Mouse (Mus musculus) c-Kit-positive CD71-positive TER-119-negative erythroid progenitor cells, embryonic 14.5 days (primary cell): ENCODE results near the gene Fbxw11.

ENCODE experiments used
- DNase-seq: peaks from one replicate; pipeline ENCODE4 v3.0.0-alpha.2; 2013; ENCODE audit warnings: low read depth

Gene Fbxw11

DNA sequence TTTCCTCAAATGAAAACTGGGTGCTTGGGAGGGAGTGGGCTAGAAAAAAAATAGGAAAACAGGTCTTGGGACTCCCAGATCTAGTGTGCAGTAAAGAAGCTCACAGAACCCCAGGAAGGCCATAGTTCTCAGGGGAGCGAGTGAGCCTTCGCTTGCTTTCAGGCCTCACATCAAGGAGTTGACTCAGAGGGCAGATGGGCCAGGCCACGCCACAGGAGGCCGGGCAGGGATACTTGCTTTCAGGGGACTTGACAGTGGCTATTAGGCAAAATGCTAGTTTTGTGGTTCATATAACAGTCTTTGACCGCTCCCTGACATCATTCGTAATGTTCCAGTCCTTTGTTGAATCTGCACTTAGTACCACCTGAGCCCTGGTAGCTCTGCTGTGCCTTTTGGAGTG is 18.6 kb upstream of the Fbxw11 start:
- DNase-seq = no peak

- DNase-seq = no peak
Measured at GRCm38 (mm10) chr11:32625677-32626076, 16.8 kb upstream of the Fbxw11 start.

- no peak for DNase-seq
Measured at GRCm38 (mm10) chr11:32626079-32626478, 16.4 kb upstream of the Fbxw11 start.

GRCm38 (mm10) chr11:32627900-32628299 is 14.6 kb upstream of the Fbxw11 start:
- DNase-seq = no peak

DNA sequence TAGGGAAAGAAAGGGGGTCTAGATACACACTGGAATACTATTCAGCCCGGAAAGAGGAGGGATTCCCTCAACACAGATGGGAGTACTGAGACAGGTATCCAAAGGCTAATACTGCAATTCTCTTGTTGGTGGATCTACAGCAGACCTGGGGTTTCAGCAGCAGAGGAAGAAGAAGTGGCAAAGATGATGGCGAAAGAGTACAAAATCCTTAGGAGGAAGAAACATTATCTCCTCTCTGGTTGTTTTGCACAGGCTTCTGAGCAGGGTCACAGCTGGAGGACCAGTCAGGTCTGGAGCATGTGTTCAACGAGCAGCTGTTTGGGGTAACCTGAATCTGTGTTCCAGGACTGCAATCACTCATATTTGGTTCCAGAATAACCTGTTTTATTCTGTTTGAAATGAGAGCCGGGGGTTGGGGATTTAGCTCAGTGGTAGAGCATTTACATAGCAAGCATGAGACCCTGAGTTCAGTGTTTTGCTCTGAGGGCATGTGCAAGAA is 12.8 kb upstream of the Fbxw11 start:
- DNase-seq = no peak

DNA sequence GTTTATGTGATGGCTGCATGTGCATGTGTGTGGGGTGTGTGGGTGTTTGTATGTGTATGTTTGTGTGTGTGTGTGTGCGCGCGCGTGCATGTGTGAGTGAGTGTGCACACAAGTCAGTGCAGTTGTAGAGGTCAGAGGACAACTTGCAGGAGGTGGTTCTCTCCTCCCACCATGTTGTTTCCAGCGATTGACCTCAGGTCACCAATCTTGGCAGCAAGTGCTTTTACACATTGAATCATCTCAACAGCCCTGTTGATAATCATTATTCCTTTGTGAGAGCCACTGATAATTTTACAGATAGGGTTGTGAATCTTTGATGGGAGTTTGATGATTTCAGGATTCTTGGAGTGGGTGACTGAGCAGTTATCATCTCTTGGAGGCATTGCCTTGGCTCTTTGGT is 9.9 kb upstream of the Fbxw11 start:
- no peak for DNase-seq

- no peak for DNase-seq
Measured at GRCm38 (mm10) chr11:32633542-32633941, 9.0 kb upstream of the Fbxw11 start.

DNA sequence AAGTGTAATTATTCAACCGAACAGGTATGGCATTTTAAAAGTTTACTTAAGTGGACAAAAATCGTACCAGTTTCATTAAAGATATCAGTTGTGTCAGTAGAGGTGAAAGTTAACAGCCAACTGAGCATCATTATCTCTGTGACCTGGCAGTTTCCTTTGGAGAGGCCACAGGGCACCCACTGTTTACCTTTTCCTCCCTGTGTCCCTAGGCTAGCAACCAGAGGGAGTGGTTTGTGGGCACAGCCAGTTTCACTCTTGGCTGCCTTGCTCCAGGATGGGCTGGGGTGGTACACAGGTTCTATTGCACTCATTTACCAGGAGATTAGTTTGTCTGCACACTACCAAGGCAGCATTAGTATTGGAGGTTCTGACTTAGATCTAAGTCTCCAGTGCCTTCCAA is 8.4 kb upstream of the Fbxw11 start:
- DNase-seq = no peak

DNA sequence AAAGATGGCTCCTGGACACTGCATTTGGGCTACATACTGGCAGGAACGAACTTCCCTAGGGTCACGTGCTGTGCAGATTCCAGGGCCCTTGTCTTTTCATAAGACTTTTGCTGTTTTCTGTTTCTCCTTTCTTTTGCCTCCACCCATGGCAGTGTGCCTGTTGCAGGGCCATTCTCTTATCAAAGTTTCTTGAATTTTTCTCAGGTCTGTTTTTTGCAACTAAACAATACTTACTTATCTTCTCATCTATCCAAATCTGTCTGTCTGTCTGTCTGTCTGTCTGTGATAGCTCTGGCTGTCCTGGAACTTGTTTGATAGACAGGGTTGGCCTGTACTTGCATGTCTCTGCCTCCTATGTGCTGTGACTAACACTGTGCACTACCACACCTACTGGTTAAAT is 7.7 kb upstream of the Fbxw11 start:
- no peak for DNase-seq

DNA sequence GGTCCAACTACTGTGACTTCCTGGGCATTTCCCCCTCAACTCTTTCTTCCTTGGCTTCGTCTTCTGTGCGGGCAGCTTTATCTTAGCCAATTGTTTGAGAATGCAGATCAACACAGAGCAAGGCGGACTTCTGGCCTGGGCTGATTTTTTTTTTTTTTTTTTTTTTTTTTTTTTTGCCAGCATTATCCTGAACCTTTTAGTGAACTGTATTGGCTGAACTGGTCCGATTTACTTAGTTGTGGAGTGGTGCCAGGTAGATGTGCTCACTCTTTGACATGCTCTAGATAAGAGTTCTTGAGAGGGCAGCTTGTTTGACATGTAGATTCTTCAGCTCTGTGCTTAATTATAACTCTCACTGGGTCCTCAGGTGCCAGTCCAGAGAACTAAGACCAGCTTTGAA is 6.2 kb upstream of the Fbxw11 start:
- no peak for DNase-seq

DNA sequence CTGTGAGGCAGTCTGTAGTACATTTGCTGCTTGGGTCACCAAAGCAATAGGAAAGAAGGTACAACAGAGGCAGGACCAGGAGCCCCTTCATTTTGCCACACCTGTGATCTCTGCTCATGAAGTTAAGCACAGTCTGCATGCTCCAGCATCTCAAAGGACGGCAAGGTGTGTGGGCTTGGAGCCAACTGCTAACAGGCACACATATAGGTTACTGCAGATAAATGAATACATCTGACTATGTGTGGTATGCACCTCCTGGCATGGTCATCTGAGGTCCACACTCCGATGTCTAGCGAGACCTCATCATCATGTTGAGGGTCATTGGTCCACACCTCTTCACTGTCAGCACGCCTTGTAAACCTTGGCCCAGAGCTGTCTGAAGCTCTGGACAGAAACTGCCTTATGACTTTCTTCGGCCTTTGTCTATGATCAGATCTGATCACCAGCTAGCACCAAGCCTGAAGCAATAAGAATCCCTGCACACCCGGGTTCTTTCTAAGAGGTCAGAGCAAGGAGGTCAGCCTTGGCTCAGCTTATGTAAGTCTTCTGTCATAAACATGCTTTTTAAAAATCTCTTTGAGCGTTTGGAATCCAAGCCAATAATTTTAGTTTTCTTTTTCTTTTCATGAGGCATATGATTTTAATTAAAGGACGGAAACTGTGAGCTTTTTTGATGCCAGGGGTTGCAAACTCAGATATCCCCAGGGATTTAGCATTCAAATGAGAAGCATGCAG is 3.8 kb upstream of the Fbxw11 start:
- DNase-seq = no peak

DNA sequence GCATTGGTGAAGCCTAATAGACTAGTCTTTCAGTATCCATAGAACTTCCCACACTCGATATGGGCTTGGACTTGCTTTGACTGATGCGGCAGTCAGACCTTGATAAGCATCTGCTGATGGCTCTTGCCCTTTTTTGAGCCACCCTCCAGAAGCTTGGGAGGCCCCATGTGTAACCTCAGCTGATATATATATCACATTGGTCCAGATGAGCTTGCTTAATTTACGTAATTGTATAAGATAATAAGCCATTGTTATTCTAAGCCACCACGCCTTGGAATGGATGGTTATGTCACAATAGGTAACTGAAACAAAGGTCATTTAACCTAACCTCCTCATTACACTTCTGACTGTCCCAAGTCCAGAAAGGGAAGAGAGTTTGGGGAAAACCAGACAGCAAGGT is 1.9 kb upstream of the Fbxw11 start:
- DNase-seq = no peak

- no peak for DNase-seq
Measured at GRCm38 (mm10) chr11:32642899-32643886, 669 bp downstream of the Fbxw11 start.

DNA sequence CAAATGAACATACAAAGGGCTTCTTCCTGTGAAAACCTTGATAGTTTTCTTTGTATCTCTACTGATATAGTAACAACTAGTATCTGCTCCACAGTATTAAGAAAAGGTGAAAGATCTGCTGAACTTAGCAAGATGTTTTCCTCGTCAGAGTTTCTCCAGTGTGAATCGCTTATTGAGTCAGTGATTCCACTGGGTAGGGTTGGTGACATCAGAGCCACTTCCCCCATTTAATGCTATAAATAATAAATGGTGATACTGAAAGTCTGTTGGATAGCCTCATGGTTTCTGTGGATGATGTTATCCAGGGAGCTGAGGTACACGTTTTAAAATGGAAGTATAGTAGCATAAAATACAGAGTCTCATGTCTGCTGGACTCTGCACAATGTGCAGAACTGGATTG is 1.5 kb downstream of the Fbxw11 start:
- DNase-seq = no peak

GRCm38 (mm10) chr11:32647265-32647664 is 4.7 kb downstream of the Fbxw11 start:
- no peak for DNase-seq

DNA sequence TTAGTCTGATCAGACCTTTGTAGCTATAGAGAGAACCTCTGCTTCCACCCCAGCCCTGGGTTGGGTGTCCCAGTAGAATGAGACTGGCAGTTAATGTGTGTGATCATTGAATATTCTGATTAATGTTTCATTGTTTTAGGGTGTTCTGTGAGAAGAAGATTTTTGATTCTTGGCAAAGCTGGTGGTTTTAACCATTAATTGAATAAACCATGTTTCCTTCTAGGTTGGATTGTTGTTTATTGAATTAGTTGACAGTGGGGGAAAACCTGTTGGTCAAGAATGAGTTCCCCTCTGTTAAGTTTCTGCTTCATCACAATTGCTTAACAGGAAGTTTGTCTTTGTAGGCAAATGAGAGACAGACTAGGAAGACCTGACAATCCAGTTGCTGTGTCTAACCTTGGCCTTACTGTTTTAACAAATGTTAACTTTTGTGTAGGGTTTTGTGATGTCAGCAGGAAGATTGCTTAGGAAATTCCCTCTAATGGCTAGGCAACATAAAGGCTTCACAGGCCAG is 7.8 kb downstream of the Fbxw11 start:
- no peak for DNase-seq

DNA sequence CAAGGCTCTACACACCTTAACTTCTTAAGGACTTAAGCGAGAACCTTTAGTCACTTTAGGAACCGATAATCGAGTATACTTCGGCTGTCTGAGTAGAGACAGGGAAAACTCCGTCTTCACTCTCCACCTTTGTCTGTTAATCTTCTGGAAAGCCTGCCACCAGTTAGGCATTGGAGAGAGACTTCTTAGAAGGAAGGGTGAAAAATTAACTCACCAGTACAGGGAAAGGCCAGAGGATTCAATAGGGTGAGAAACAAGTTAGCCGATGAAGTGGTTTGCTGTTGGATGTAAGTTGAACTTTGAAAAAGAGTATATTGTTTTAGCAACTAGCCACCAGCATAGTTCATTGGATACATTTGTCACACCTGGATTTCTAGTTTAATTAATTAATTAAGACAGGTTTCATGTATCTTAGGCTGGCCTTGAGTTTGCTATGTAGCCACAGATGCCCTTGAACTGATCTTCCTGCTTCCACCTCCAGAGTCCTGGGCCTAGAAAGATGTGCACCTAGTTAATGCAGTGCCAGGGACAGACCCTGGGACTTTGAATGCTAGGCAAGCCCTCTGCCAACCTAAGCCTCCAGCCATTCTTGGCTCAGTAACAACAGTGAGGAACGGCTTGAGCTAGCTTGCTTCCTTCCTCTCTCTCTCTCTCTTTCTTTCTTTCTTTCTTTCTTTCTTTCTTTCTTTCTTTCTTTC is 8.5 kb downstream of the Fbxw11 start:
- DNase-seq = no peak

- DNase-seq = no peak
Measured at GRCm38 (mm10) chr11:32651723-32652122, 9.2 kb downstream of the Fbxw11 start.

GRCm38 (mm10) chr11:32662082-32662656 is 19.6 kb downstream of the Fbxw11 start:
- DNase-seq = no peak

DNA sequence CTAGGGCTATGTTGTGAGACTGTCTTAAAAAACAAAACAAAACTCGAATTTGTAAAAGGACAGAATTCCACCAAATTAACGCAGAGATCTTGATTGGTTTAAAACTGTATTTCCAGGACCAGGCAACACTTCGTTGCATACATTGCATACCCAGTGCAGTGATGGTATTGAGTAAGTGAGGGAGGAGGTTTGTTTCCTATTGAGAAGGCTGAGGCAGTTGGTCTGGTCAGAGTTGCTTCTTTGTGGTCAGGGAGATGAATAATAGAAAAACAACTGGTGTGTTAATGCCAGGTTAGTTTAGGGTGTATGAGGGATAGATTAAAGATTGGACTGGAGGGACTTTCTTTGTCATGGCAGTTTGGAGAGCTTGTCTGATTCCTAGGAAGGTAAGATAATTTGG is 23.1 kb downstream of the Fbxw11 start:
- DNase-seq = no peak

DNA sequence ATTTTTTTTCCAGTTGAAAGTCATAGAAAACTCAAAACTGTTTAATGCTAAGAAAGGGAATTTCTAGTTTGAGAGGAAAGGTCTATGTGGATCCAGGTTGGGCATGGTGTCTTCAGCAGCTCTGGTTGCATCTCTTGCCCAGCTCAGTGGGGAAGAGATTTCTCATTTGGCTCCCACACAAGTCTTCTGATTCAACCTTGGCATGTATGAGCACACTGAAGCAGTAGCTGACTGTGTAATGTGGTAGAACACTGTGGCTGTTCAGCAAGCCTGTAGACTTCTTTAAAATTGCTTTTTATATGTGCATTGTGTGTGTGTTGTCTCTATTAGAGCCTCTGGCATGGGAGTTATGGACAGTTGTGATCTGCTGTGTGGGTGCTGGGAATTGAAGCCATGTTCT is 24.5 kb downstream of the Fbxw11 start:
- no peak for DNase-seq

DNA sequence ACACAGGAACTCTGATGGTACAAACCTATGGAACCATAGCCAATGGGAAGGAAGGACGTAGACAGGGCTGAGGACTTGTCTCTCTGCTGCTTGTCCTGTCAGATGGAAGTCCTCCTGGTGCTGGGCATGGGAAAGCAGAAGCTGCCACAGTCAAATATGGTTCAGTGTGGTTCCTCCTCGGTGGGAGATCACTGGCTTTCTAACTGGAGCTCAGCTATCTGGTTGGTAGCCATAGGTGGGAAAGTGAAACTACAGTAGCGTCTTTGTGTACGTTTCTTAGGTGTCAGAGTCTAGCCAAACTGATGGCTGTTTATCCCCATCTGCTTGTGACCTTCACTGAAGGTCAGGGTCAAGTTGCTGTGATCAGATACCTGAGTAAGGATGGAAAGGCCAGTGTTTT is 29.0 kb downstream of the Fbxw11 start:
- DNase-seq = no peak
